In genomic region chr10:70598516-70599125, GRCm38 (mm10) we compare ENCODE assay signal across 7 mouse cellular contexts. TPM values are rescaled to one million over a fixed set of nuclear protein-coding genes. Genes with fewer than 3 reads are reported as not detected.
DNase-seq lines count a peak whose midpoint lies in the region; ATAC-seq and TF ChIP-seq lines count a peak whose summit lies in the region.

No protein-coding gene starts in this region.

- peak; percentile 23 for DNase-seq in MN1 (ENCODE audit: low spot score)
- peak; percentile 19 for DNase-seq in embryonic facial prominence, embryonic 14.5 days (ENCODE audit: low spot score)
- peak; percentile 42 to 52 for DNase-seq in left cerebral cortex, adult 18-20 months (ENCODE audit: low spot score in 2 of 2)
- peak; percentile 97 for DNase-seq in midbrain, embryonic 11.5 days (ENCODE audit: low spot score, missing footprints)

- H3K4me1 ChIP-seq in E14TG2a.4 (replicated peaks; ENCODE audit: low read depth, low read length), result peaks cover 32% of the 10 kb centered on the region
- peaks cover 4% of the 10 kb centered on the region; the same call in 1 of the 2 replicates for H3K4me1 ChIP-seq in embryonic facial prominence, embryonic 14.5 days (ENCODE audit: control insufficient read depth, insufficient read depth, low read length)
- H3K4me1 ChIP-seq in hindbrain, embryonic 12.5 days, result peaks cover 15% of the 10 kb centered on the region
- H3K4me1 ChIP-seq in midbrain, embryonic 11.5 days (ENCODE audit: control insufficient read depth, insufficient read depth, low read length), result peaks cover 6% of the 10 kb centered on the region
- H3K4me1 ChIP-seq in stomach, embryonic 15.5 days, result peaks cover 5% of the 10 kb centered on the region

- no peak overlapping the region for H3K27ac ChIP-seq in embryonic facial prominence, embryonic 14.5 days (replicated peaks; ENCODE audit: low read depth, low read length)
- peak overlapping the region; percentile 95 for H3K27ac ChIP-seq in hindbrain, embryonic 12.5 days
- peak overlapping the region; percentile 74 for H3K27ac ChIP-seq in midbrain, embryonic 11.5 days (ENCODE audit: low read depth, low read length)
- H3K27ac ChIP-seq in stomach, embryonic 15.5 days, result no peak overlapping the region

- H3K4me3 ChIP-seq in E14TG2a.4 (replicated peaks; ENCODE audit: low read length), result peak overlapping the region; percentile 97
- peak overlapping the region; percentile 72 for H3K4me3 ChIP-seq in embryonic facial prominence, embryonic 14.5 days (ENCODE audit: low read depth, low read length)
- H3K4me3 ChIP-seq in hindbrain, embryonic 12.5 days, result peak overlapping the region; percentile 72
- peak overlapping the region; percentile 75 for H3K4me3 ChIP-seq in midbrain, embryonic 11.5 days (ENCODE audit: low read depth, low read length)
- H3K4me3 ChIP-seq in stomach, embryonic 15.5 days (replicated peaks), result peak overlapping the region; percentile 67

- peaks cover 4% of the 10 kb centered on the region; the same call in 1 of the 2 replicates for H3K27me3 ChIP-seq in E14TG2a.4 (ENCODE audit: insufficient read depth, low read length)
- peaks cover 24% of the 10 kb centered on the region for H3K27me3 ChIP-seq in embryonic facial prominence, embryonic 14.5 days (replicated peaks; ENCODE audit: control insufficient read depth, insufficient read depth, low read length)
- peaks cover 5% of the 10 kb centered on the region; the same call in 1 of the 2 replicates for H3K27me3 ChIP-seq in hindbrain, embryonic 12.5 days
- peaks cover 5% of the 10 kb centered on the region for H3K27me3 ChIP-seq in midbrain, embryonic 11.5 days (ENCODE audit: control insufficient read depth, insufficient read depth, low read length)
- peaks cover 19% of the 10 kb centered on the region for H3K27me3 ChIP-seq in stomach, embryonic 15.5 days (replicated peaks)

- no peaks in the 10 kb centered on the region for H3K9me3 ChIP-seq in E14TG2a.4 (ENCODE audit: low read length)
- H3K9me3 ChIP-seq in embryonic facial prominence, embryonic 14.5 days (ENCODE audit: control insufficient read depth, low read length), result no peaks in the 10 kb centered on the region
- H3K9me3 ChIP-seq in hindbrain, embryonic 12.5 days (replicated peaks), result no peaks in the 10 kb centered on the region
- no peaks in the 10 kb centered on the region for H3K9me3 ChIP-seq in midbrain, embryonic 11.5 days (ENCODE audit: control insufficient read depth, low read length)
- no peaks in the 10 kb centered on the region for H3K9me3 ChIP-seq in stomach, embryonic 15.5 days

- WGBS in embryonic facial prominence, embryonic 14.5 days, result under 1% methylated on average over 29 of the region's 48 CpGs
- WGBS in hindbrain, embryonic 12.5 days, result under 1% methylated on average over 48 of the region's 48 CpGs
- WGBS in midbrain, embryonic 11.5 days, result under 1% methylated on average over 47 of the region's 48 CpGs
- WGBS in stomach, embryonic 15.5 days, result under 1% methylated on average over 47 of the region's 48 CpGs

- H3K9ac ChIP-seq in embryonic facial prominence, embryonic 14.5 days (ENCODE audit: low read depth, low read length), result peak overlapping the region; percentile 51; the same call in 1 of the 2 replicates
- H3K9ac ChIP-seq in hindbrain, embryonic 12.5 days, result peak overlapping the region; percentile 86
- H3K9ac ChIP-seq in midbrain, embryonic 11.5 days (ENCODE audit: low read length), result peak overlapping the region; percentile 79
- no peak overlapping the region for H3K9ac ChIP-seq in stomach, embryonic 15.5 days

- no peak for TF ChIP-seq CTCF in E14TG2a.4 (conservative IDR thresholded peaks at IDR 0.05; ENCODE audit: low read length)

- H3K4me2 ChIP-seq in embryonic facial prominence, embryonic 14.5 days (ENCODE audit: low read depth, low read length), result peak overlapping the region; percentile 94
- peak overlapping the region; percentile 94 for H3K4me2 ChIP-seq in hindbrain, embryonic 12.5 days (replicated peaks)
- H3K4me2 ChIP-seq in midbrain, embryonic 11.5 days, result peak overlapping the region; percentile 92
- peak overlapping the region; percentile 96 for H3K4me2 ChIP-seq in stomach, embryonic 15.5 days

- H3K36me3 ChIP-seq in E14TG2a.4 (ENCODE audit: insufficient read depth, low read length), result no peaks in the 10 kb centered on the region
- H3K36me3 ChIP-seq in embryonic facial prominence, embryonic 14.5 days (ENCODE audit: control insufficient read depth, insufficient read depth, low read length), result no peaks in the 10 kb centered on the region
- H3K36me3 ChIP-seq in hindbrain, embryonic 12.5 days, result no peaks in the 10 kb centered on the region
- no peaks in the 10 kb centered on the region for H3K36me3 ChIP-seq in midbrain, embryonic 11.5 days (ENCODE audit: control insufficient read depth, insufficient read depth, low read length)
- H3K36me3 ChIP-seq in stomach, embryonic 15.5 days, result no peaks in the 10 kb centered on the region

- ATAC-seq in embryonic facial prominence, embryonic 14.5 days (ENCODE audit: low read depth), result peak; percentile 54
- peak; percentile 75 for ATAC-seq in hindbrain, embryonic 12.5 days (ENCODE audit: low FRiP score)
- peak; percentile 77 for ATAC-seq in midbrain, embryonic 11.5 days (ENCODE audit: low FRiP score)
- ATAC-seq in stomach, embryonic 15.5 days (ENCODE audit: insufficient read depth, low FRiP score, low read depth), result peak; percentile 17; the same call in 1 of the 2 replicates

RNA-seq across cellular contexts. Expression of gene Phyhipl, which starts 57.1 kb away (rescaled TPM):
- polyA plus RNA-seq in embryonic facial prominence, embryonic 14.5 days (2014; fragmentation: Nextera tagmentation; extraction: Ambion mirVana), result 5.8 and 6.2 TPM in 2 replicates
- 131 and 135 TPM in 2 replicates for polyA plus RNA-seq in hindbrain, embryonic 12.5 days (2016; fragmentation: Nextera tagmentation; extraction: Ambion mirVana)
- 100 to 1,000 TPM; 234 TPM for total RNA-seq in left cerebral cortex, adult 18-20 months (2021)
- 34.0 and 36.5 TPM in 2 replicates for polyA plus RNA-seq in midbrain, embryonic 11.5 days (2014; fragmentation: Nextera tagmentation; extraction: Ambion mirVana)
- 3.4 and 4.0 TPM in 2 replicates for polyA plus RNA-seq in stomach, embryonic 15.5 days (2015; fragmentation: Nextera tagmentation; extraction: Ambion mirVana)

Comparison
In these comparisons a context has a peak if more than half of its experiments do, and no peak if none do; other contexts are left out.
1. DNase-seq: peak in every context shown above with its lines; median percentile 97 in midbrain, embryonic 11.5 days; 47 in left cerebral cortex, adult 18-20 months; 23 in MN1; 19 in embryonic facial prominence, embryonic 14.5 days.
2. ATAC-seq: peak in every context shown above with its lines; median percentile 77 in midbrain, embryonic 11.5 days; 75 in hindbrain, embryonic 12.5 days; 54 in embryonic facial prominence, embryonic 14.5 days; 17 in stomach, embryonic 15.5 days.
3. H3K27ac ChIP-seq: peak in hindbrain, embryonic 12.5 days (single experiment) and midbrain, embryonic 11.5 days (single experiment); none in embryonic facial prominence, embryonic 14.5 days (single experiment) and stomach, embryonic 15.5 days (single experiment).
4. Peak in every context shown above with its lines, with median percentiles within 50 percentile points of each other: H3K4me3 ChIP-seq and H3K4me2 ChIP-seq.